Mouse (Mus musculus): ENCODE measurements around the gene Obp2a. TPM values are rescaled to one million over a fixed set of nuclear protein-coding genes. Genes with fewer than 3 reads are reported as not detected.
"Not testable (repeated sequence)": the region's sequence is repeated elsewhere in the genome, so short reads cannot be mapped to it uniquely, and the experiment has no call there.

The Obp2a gene
- polyA plus RNA-seq, 1 experiment from 2014 or later = not detected

GRCm38 (mm10) chr2:25709791-25710190 lies 9.9 kb downstream of the Obp2a start:
- H3K4me1 ChIP-seq (replicated peaks) = peaks cover 12% of the 10 kb centered on the region
- ATAC-seq (ENCODE audit: insufficient number of reproducible peaks, low FRiP score); H3K4me2 ChIP-seq; H3K27me3 ChIP-seq (replicated peaks); H3K36me3 ChIP-seq; H3K9ac ChIP-seq; H3K27ac ChIP-seq (ENCODE audit: poor library complexity, severe bottlenecking); H3K9me3 ChIP-seq (replicated peaks); H3K4me3 ChIP-seq: not testable (repeated sequence)
- WGBS = 78% methylated on average over 2 of the region's 2 CpGs

GRCm38 (mm10) chr2:25711641-25712040 lies 11.8 kb downstream of the Obp2a start:
- H3K9ac ChIP-seq = not testable (repeated sequence)
- 33% methylated on average over 3 of the region's 3 CpGs for WGBS

GRCm38 (mm10) chr2:25717222-25717621 lies 17.4 kb downstream of the Obp2a start:
- Histone ChIP-seq H3K9me3 (replicated peaks) (peaks cover 4% of the 10 kb centered on the region; the same call in 1 of the 2 replicates), H3K36me3 (no peaks in the 10 kb centered on the region), H3K4me2 (no peak overlapping the region), H3K9ac (no peak overlapping the region), H3K4me3 (no peak overlapping the region), H3K4me1 (replicated peaks) (no peaks in the 10 kb centered on the region), H3K27me3 (replicated peaks) (no peaks in the 10 kb centered on the region), H3K27ac (ENCODE audit: poor library complexity, severe bottlenecking) (no peak overlapping the region)
- no peak for ATAC-seq (ENCODE audit: insufficient number of reproducible peaks, low FRiP score)

More at GRCm38 (mm10) chr2:25711641-25712040, 11.8 kb downstream of the Obp2a start:
- H3K27me3 ChIP-seq (replicated peaks); H3K36me3 ChIP-seq; H3K27ac ChIP-seq (ENCODE audit: poor library complexity, severe bottlenecking); ATAC-seq (ENCODE audit: insufficient number of reproducible peaks, low FRiP score); H3K4me3 ChIP-seq; H3K9me3 ChIP-seq (replicated peaks); H3K4me2 ChIP-seq: not testable (repeated sequence)
- peaks cover 12% of the 10 kb centered on the region for H3K4me1 ChIP-seq (replicated peaks)

GRCm38 (mm10) chr2:25733199-25733930 lies 33.5 kb downstream of the Obp2a start:
- ATAC-seq (ENCODE audit: insufficient number of reproducible peaks, low FRiP score) = peak; percentile 67
- Histone ChIP-seq H3K4me1 (replicated peaks) (no peaks in the 10 kb centered on the region), H3K27me3 (replicated peaks) (no peaks in the 10 kb centered on the region), H3K9ac (no peak overlapping the region), H3K9me3 (replicated peaks) (0 out of 2 replicates have a peak, but pooled peaks cover 3% of the 10 kb centered on the region), H3K4me3 (no peak overlapping the region), H3K4me2 (no peak overlapping the region), H3K27ac (ENCODE audit: poor library complexity, severe bottlenecking) (peak overlapping the region; percentile 17; the same call in 1 of the 2 replicates), H3K36me3 (no peaks in the 10 kb centered on the region)
- WGBS = 34% methylated on average over 2 of the region's 2 CpGs

GRCm38 (mm10) chr2:25736709-25737108 lies 36.9 kb downstream of the Obp2a start, which contains the start of gene Obp2b:
Gene Obp2b (plus strand): TSS chr2:25737009.
- H3K27me3 ChIP-seq (replicated peaks); H3K27ac ChIP-seq (ENCODE audit: poor library complexity, severe bottlenecking); H3K4me3 ChIP-seq; H3K4me1 ChIP-seq (replicated peaks); H3K36me3 ChIP-seq; H3K9me3 ChIP-seq (replicated peaks); ATAC-seq (ENCODE audit: insufficient number of reproducible peaks, low FRiP score); H3K4me2 ChIP-seq; H3K9ac ChIP-seq: not testable (repeated sequence)
- WGBS = 70% methylated on average over 3 of the region's 3 CpGs

GRCm38 (mm10) chr2:25741671-25742070 lies 41.8 kb downstream of the Obp2a start:
- no peak for ATAC-seq (ENCODE audit: insufficient number of reproducible peaks, low FRiP score)
- 63% methylated on average over 1 of the region's 1 CpGs for WGBS
- H3K36me3 ChIP-seq = no peaks in the 10 kb centered on the region

More at GRCm38 (mm10) chr2:25741671-25742070, 41.8 kb downstream of the Obp2a start:
- H3K9ac ChIP-seq = no peak overlapping the region
- no peaks in the 10 kb centered on the region for H3K9me3 ChIP-seq (replicated peaks)
- H3K4me1 ChIP-seq (replicated peaks) = no peaks in the 10 kb centered on the region
- no peaks in the 10 kb centered on the region for H3K27me3 ChIP-seq (replicated peaks)
- H3K4me3 ChIP-seq = no peak overlapping the region
- no peak overlapping the region for H3K27ac ChIP-seq (ENCODE audit: poor library complexity, severe bottlenecking)
- no peak overlapping the region for H3K4me2 ChIP-seq

Other genes with a start within 250 kb of the Obp2a start
- 1.1 and 1.4 TPM in 2 replicates for gene Clic3, start 243.2 kb upstream of the Obp2a start, polyA plus RNA-seq (2016; fragmentation: Nextera tagmentation; extraction: Ambion mirVana)
- 22.1 and 22.7 TPM in 2 replicates for gene Paxx, start 238.9 kb upstream of the Obp2a start, polyA plus RNA-seq (2016; fragmentation: Nextera tagmentation; extraction: Ambion mirVana)
- gene Ptgds, start 230.0 kb upstream of the Obp2a start, polyA plus RNA-seq (2016; fragmentation: Nextera tagmentation; extraction: Ambion mirVana) = 2.4 and 2.6 TPM in 2 replicates
- gene Lcn12, start 206.1 kb upstream of the Obp2a start, polyA plus RNA-seq (2016; fragmentation: Nextera tagmentation; extraction: Ambion mirVana) = not detected in 2 replicates
- 82.7 and 83.3 TPM in 2 replicates for gene Fbxw5, start 199.3 kb upstream of the Obp2a start, polyA plus RNA-seq (2016; fragmentation: Nextera tagmentation; extraction: Ambion mirVana)
- 2.4 and 3.3 TPM in 2 replicates for gene C8g, start 198.3 kb upstream of the Obp2a start, polyA plus RNA-seq (2016; fragmentation: Nextera tagmentation; extraction: Ambion mirVana)
- gene Traf2, start 153.1 kb upstream of the Obp2a start, polyA plus RNA-seq (2016; fragmentation: Nextera tagmentation; extraction: Ambion mirVana) = 21.1 and 22.3 TPM in 2 replicates
- 300 and 303 TPM in 2 replicates for gene Edf1, start 142.2 kb upstream of the Obp2a start, polyA plus RNA-seq (2016; fragmentation: Nextera tagmentation; extraction: Ambion mirVana)
- 1.2 and 3.5 TPM in 2 replicates for gene Mamdc4, start 125.2 kb upstream of the Obp2a start, polyA plus RNA-seq (2016; fragmentation: Nextera tagmentation; extraction: Ambion mirVana)
- 161 and 164 TPM in 2 replicates for gene Phpt1, start 124.8 kb upstream of the Obp2a start, polyA plus RNA-seq (2016; fragmentation: Nextera tagmentation; extraction: Ambion mirVana)
- 0.46 and 0.51 TPM in 2 replicates for gene Ajm1, start 118.3 kb upstream of the Obp2a start, polyA plus RNA-seq (2016; fragmentation: Nextera tagmentation; extraction: Ambion mirVana)
- gene Rabl6, start 91.5 kb upstream of the Obp2a start, polyA plus RNA-seq (2016; fragmentation: Nextera tagmentation; extraction: Ambion mirVana) = 48.6 and 49.2 TPM in 2 replicates
- 0.12 and 0.14 TPM in 2 replicates for gene Ccdc183, start 82.4 kb upstream of the Obp2a start, polyA plus RNA-seq (2016; fragmentation: Nextera tagmentation; extraction: Ambion mirVana)
- gene Tmem141, start 78.0 kb upstream of the Obp2a start, polyA plus RNA-seq (2016; fragmentation: Nextera tagmentation; extraction: Ambion mirVana) = 15.3 and 17.8 TPM in 2 replicates
- 0.63 and 1.1 TPM in 2 replicates for gene Fcna, start 72.0 kb upstream of the Obp2a start, polyA plus RNA-seq (2016; fragmentation: Nextera tagmentation; extraction: Ambion mirVana)
- not detected in 2 replicates for gene Lcn8, start 46.9 kb upstream of the Obp2a start, polyA plus RNA-seq (2016; fragmentation: Nextera tagmentation; extraction: Ambion mirVana)
- gene Lcn5, start 42.1 kb upstream of the Obp2a start, polyA plus RNA-seq (2016; fragmentation: Nextera tagmentation; extraction: Ambion mirVana) = not detected in 2 replicates
- not detected in 2 replicates for gene Lcn6, start 23.3 kb upstream of the Obp2a start, polyA plus RNA-seq (2016; fragmentation: Nextera tagmentation; extraction: Ambion mirVana)
- gene Lcn10, start 17.3 kb upstream of the Obp2a start, polyA plus RNA-seq (2016; fragmentation: Nextera tagmentation; extraction: Ambion mirVana) = not detected in 2 replicates
- 57.5 and 58.9 TPM in 2 replicates for gene Bmyc, start 6.7 kb downstream of the Obp2a start, polyA plus RNA-seq (2016; fragmentation: Nextera tagmentation; extraction: Ambion mirVana)
- gene Obp2b, start 37.0 kb downstream of the Obp2a start, polyA plus RNA-seq (2016; fragmentation: Nextera tagmentation; extraction: Ambion mirVana) = not detected in 2 replicates
- gene Lcn3, start 65.5 kb downstream of the Obp2a start, polyA plus RNA-seq (2016; fragmentation: Nextera tagmentation; extraction: Ambion mirVana) = not detected in 2 replicates
- gene Lcn11, start 77.0 kb downstream of the Obp2a start, polyA plus RNA-seq (2016; fragmentation: Nextera tagmentation; extraction: Ambion mirVana) = not detected in 2 replicates
- gene Gm13539, start 82.2 kb downstream of the Obp2a start, polyA plus RNA-seq (2016; fragmentation: Nextera tagmentation; extraction: Ambion mirVana) = not detected in 2 replicates
- not detected in 2 replicates for gene Glt6d1, start 115.8 kb downstream of the Obp2a start, polyA plus RNA-seq (2016; fragmentation: Nextera tagmentation; extraction: Ambion mirVana)
- gene Lcn9, start 123.1 kb downstream of the Obp2a start, polyA plus RNA-seq (2016; fragmentation: Nextera tagmentation; extraction: Ambion mirVana) = not detected in 2 replicates
- gene Sohlh1, start 147.2 kb downstream of the Obp2a start, polyA plus RNA-seq (2016; fragmentation: Nextera tagmentation; extraction: Ambion mirVana) = not detected in 2 replicates
- gene Kcnt1, start 163.7 kb downstream of the Obp2a start, polyA plus RNA-seq (2016; fragmentation: Nextera tagmentation; extraction: Ambion mirVana) = not detected in 2 replicates

Data from heart, embryonic 12.5 days (tissue).